Mouse (Mus musculus) lung, postnatal 10 days (tissue): ENCODE measurements around the gene Cish.

Experiments used
- DNase-seq: peaks from one replicate; pipeline ENCODE4 v3.0.0; 2021

Gene Cish

DNA sequence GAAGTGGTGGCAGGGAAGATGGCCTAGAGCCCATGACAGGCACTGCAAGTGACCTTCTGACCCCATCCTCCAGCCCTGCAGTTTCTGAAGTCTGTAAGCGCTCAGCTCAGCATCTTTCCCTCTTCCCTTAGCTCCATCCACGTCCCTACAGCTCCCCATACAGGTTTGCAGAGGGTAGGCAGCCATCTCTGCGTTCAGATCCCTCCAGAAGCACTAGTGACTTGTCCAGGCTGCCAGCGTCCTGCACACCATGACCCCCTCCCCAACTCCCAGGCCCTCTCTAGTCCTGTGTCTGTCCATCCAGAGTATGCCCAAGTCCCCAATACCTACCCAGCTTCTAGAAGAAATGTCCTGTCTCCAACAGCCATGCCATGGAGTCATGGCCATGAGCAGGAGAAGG is 17.7 kb upstream of the Cish start:
- no peak for DNase-seq

DNA sequence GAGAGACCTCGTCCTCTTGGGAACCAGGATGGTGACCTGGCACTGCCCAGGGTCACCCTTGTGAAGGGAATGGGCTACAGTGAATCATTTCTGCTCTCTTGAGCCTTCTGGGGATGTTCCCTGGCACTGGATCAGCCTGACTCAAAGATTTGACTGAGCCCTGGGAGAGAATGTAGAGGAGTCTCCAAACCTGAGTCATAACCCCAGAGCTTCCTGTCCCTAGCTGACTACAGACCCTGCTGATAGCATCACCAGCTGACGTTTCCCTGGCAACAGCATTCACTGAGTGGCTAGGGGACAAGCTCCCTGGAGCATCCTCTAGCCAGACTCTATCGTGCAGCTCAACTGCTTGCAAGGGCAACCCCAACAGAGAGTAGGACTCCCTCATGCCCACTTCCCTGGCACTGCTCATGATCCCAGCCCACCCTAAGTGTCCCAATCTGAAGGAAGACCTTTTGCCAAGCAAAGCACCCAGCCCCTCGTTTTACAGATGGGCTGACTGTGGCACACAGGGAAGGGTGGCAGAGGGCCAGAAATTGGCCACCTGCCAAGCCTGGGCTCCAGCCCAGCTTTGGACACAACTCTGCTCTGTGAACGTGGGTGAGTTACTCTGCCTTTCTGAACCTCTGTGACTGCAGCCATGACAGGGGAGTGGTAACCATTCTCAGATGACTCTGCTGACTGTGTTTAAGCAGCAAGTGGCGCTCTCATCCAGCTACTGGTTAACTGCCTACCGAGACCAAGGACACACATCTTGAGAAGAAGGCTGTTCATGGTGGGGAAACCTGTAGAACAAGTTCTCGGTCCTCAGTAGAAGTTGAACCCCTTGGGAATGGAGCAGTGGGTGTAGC is 17.1 kb upstream of the Cish start:
- peak; percentile 50 for DNase-seq

DNA sequence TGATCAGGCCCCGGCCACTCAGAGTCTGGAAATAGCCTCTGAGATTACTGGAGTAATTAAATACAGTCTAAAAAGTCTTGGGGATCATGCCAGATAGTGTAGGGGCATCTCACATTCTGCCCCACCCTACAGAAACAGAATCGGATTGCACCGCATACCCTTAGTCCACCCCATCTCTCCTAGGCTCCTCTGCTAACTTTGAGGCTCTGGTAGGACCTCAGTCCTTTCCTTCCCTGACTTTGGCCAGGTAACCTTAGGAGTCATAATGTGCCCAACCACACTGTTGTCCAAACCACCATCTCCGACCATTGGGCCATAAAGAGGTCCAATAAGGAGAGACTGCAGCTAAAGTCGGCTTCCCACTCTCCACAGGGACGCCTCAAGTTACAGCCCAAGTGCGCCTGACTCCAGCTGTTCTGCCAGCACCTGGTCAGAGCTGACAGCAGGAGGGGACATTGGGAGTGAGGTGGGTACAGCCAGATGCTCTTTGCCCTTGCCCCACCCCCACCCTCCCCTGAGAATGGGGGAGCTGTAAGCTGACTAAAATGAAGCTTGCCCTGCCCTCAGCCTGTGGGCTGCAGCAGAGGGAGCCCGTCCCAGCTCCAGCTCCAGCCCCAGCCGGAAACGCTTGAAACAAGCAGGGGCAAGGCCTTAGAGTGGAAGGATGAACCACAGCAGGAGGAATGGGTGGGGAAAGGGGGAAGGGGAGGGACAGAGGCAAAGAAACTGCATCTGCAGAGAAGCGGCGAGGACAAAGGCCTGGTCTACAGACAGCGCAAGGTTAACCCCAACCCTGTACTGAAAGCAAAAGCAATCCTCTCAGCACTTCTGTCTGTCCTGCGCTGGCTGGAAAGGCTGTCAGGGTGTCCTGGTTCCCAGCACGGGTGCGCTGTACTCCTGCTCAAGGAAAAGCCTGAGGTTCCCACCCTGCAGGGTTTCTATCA is 16.2 kb upstream of the Cish start:
- DNase-seq, result peak; percentile 71

DNA sequence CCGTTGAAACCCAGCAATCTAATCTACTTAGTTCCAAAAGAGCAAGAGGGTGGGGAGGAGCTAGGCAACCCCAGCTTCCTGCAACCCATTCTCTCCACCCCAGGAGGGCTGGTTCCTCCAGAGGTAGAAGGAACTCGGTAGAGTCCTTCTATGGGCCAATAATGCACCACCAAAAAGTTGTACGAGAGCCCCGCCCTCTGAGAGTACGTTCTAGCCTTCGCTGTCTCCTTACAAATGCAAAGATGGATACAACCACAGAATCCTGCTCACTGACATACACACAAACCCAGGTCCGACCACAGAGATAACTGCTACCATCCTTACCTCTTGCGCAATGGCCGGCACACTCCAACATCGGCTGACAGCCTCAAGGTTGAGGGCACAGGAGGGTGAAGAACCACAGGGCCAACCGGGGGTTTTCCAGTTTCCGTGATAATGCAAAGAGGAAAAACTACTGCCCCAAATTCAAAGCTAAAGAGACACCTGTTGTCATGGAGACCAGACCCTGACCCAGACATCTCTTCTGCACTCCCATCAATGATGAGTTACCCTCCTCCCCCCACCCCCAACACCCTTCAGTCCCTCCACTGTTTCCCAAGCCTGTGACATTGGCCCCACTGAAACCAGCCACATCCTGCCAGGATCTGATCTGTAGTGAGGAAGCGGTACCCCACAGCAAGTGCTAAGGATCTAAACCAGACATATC is 15.4 kb upstream of the Cish start:
- no peak for DNase-seq

DNA sequence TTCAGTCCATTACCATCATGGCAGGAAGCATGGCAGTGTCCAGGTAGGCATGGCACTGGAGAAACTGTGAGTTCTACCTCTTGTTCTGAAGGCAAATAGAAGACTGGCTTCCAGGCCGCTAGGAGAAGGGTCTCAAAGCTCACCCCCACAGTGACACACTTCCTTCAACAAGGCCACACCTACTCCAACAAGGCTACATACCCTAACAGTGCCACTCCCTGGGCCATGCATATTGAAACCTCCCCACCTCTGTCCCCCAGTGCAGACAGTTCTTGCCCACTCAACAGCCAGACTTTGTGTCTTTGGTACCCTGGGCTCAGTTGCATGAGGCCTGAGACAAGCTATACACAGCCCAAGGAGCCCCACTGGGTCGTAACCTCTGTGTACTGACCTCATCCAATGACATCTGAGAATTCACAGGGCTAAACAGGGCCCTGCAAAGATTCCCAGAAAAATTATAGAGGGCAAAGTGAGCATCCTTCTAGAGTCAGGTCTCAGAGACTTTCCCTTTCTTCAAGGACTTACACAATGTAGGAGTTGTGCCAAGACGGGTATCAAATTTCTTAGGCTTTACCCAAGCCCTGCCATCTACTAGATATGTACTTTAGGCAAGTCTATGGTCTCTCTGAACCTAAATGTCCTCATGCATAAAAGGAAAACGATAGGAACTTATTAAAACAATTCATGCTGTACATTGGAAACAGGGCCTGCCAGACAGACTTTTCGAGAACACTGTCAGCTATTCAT is 14.4 kb upstream of the Cish start:
- no peak for DNase-seq

DNA sequence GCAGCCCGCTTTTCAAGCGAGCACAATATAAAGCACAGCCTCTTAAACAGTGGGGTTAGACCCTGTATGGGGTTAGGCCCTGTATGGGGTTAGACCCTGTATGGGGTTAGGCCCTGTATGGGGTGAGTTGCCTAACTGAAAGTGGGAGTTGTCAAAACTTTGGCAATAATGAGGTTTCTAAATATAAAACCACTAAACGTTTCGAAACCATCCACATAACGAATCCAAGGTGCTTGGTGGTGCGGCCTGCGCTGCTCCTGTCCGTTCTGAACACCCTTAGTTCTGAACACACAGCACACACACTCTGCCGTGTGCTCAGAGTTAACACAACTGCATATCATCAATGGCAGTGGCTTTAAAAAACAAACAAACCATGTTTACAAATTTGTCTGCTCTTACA is 12.9 kb upstream of the Cish start:
- no peak for DNase-seq

DNA sequence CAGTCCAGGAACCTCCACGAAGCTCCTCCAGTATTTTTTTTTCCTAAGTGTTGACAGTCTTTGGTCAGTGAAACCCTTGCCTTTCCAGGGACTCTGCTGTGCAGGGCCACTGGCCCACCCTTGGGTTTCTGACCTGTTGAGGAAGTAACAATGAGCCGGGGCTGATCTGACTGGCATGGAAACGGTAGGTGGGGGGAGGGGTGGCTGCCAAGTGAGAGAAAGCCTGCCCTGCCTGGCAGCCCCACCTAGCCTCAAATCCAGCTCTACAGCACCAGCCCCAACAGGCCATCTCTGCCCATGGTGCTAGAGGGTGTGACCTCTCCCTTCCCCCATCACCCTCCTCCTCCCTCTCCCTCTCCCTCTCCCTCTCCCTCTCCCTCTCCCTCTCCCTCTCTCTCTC is 10.8 kb upstream of the Cish start:
- DNase-seq, result peak; percentile 48

DNA sequence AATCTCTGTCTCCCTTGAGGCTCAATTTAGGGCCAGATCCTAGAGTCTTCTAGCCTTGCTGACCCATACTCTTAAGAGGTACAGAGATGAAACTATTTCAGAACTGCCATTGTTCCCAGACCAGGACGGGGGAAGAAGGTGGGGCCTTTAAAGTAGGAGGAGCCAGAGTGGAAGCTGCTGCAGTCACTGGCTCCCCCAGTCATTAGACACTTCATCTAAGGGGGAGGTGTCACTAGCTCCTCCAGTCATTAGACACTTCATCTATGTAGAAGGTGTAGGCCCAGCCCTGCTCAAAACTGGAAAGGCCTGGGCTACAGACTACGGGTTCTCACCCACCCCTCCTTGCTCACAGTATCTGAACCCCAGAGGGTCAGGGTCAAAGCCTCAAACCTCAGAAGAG is 8.5 kb upstream of the Cish start:
- no peak for DNase-seq

DNA sequence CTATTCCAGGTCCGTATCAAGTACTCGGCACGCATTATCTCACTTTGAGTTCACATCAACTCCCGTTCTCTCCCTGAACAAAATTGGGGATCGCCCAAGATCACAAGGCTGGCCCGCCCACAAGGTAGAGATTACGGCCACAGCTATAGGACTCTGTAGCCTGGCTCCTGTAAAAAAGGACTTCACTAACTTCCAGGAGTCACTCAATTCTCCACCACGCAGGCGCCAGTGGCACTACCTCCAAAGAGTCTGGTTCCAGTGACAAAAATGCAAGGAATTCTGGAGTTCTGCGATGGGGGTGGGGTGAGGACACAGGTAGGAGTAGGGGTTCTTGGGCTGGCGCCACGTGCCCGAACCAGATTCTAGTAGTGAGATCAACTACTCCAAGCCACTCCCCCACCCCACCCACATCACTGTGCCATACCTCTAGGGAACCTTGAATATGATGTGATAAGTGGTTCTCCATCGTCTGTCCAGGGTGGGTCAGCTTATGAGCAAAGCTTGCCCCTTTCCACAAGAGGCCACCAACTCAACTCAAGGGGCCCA is 7.6 kb upstream of the Cish start:
- no peak for DNase-seq

DNA sequence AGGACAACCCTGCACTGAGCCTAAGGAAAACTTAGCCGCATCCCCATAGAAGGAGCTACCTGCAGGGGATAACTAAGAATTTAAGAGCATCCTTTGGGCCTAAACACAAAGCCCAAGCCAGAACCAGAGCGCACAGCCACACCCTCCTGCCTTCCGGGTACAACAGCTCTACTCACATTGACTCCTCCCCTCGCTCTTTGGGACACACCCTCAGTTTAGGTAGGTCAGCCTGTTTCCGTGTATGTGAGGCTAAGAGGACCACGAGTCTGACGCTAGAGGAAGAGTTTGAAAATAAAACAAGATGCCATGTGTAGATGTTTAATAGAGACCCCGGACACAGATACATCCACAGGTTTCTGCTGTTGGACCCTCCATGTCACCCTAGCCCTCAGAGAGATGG is 7.1 kb upstream of the Cish start:
- DNase-seq, result peak; percentile 76

DNA sequence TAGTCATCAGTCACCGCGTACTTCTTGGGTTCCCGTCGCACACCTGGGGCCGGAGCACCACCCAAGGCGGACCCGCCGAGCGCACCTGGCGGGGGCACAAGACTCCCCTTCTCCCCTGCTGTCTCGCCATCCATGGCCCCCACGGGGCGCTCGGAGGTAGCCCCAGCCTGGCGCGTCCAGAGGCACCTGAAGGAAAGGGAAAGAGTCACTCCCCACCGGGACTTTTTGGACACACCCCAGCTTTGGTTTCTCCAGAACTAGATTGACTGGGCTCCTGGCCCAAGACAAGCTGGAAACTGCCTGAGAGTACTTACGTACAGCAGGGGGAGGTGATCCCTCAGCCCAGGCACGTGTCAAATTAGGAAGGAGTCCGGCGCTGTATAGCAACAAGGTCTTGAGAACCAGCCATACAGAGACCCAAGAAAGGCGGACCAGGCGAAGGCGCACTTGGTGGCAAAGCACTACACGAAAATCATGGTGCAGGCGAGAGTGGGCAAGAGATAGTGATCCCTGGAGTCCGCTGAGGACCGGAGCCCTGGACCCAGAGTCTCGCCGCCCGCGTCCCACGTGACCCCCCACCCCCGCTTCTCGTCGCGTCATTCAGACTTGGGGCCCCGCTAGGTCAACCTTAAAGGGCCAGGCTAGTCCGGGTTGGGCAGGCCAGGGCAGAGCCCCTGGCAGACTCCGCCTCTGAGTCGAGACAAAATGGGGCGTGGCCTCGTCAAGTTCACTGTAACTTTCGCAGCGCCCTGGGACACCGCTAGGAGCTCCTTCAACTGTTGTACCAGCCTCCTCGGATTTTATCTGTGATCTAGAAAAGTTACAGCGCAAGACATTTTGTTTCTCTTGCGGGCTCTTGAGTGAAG is 6.4 kb upstream of the Cish start, which contains the start of gene Mapkapk3:
Gene Mapkapk3, minus strand, starts transcription at position 667 of the 866 bp plus-strand sequence.
- DNase-seq, result peak; percentile 96

DNA sequence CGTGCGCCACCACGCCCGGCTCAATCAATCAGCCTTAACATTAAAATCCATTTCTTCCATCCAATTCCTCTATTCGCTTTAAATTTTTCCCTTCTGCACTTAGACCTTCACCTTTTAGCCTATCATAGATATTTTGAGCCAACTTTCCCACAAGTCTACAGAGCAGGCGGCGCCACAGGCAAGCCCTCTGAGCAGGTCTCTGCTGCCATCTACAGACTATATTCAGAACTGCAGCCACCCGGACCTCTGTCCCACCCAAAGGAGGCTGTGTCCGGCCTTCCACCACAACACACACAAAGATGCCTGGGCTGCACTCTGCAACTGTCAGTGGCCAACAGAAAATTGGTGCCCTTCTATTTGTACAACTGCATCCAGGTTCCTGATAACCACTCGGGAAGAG is 4.9 kb upstream of the Cish start:
- DNase-seq, result peak; percentile 91

DNA sequence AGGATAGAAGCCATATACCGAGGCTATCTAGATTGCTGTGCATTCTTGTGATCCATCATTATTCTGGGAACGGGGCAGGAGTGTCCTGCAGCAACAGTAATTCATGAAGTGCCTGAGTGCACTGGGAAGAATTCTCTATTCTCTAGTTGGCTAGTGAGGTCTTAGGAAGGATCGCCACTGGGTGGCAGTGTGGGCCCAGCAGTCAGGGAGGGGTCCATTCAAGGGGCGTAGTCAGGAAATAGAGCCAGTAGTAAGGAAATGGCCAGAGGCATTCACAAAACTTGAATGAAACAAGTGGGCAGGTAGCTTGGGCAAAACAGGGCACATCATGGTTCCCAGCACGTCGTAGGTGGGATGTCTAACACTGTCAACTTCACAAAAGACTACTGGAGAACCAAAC is 1.6 kb upstream of the Cish start:
- peak; percentile 93 for DNase-seq

DNA sequence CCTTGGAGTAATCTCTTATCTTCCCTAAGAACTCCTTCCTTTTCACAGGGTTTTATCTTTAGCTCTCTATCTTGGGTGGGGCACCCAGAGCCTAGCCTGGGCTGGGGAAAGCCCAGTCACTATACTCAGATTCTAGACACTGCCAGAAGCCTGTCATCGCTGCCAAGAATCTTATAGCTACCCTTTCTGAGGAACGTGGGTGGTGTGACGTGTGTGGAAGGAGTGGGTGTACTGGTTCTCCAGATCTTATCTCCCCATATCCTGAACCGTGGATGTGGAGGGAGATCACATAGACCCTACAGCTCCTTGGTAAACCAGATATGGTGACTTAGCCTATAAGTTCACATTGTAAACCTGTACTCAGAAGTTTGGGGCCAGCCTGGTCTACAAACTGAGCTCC is 210 bp upstream of the Cish start:
- peak; percentile 60 for DNase-seq

DNA sequence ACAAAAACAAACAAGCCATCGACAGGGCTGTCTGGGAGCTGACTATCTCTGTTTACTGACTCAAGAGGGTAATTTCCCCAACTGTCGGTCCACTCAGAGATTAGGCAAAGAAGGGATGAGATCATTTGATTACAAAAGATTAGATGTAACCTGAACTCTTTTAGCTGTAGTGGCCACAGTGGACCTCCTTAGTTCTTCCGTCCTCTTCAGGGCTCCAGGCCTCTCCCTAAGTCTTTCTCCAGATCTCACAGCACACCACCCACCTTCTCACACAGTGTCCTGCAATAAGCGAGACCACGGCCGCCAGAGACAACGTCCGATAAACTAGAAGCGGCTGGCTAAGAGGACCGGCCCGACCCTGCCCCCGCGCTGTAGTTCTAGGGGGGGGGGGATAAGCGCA is 215 bp downstream of the Cish start:
- DNase-seq, result no peak

DNA sequence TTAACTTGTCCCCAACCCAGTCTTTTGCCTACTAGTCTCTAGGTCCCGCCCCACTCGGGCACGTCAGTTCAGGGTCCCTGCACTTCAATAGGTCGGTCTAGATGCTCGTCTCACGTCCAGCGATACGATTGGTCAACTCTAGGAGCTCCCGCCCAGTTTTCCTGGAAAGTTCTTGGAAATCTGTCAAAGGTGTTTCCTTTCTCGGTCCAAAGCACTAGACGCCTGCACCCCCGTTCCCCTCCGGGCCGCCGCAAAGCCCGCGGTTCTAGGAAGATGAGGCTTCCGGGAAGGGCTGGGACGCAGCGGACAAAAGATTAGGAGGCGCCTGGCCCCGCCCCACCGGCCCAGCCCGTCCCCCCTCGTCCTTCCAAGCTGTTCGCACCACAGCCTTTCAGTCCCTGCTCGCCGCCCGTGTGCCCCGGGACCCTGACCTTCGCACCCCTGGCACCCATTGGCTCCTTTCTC is 707 bp downstream of the Cish start:
- peak; percentile 97 for DNase-seq

DNA sequence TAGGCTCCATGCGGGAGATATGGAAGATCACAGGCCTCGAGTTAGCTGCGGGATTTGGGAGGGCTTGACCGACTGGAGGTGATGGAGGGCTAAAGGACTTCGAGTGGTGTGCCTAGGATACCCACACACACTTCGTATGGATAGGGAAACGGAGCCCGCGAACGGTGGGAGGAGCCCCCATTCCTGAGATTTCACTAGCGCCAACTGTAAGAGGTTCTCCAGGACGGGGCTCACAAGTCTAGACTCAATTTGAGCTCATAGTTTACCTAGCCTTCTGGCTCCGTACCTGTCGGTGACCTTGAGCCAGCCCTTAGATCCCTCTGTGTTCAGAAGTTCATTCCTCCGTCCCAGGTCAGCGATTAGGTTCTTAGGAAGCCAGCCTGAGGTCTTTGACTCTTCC is 1.2 kb downstream of the Cish start:
- DNase-seq, result peak; percentile 58

DNA sequence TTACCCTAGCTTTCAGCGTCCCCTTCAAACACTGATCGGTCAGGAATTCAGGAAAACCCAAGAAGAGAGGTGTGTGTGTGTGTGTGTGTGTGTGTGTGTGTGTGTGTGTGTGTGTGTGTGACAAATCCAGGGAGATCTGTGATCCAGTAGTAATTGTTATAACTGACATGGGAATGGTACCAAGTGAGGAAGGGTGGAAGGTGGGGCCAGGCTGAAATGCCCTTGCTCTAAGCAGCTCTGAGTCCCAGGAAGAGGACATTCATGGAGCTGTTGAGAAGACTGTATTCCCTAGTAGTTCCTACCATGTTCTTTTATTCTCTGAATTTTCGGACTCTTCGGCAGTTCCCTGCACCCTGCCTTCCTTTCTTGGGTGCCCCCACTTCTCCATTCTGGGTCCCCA is 1.8 kb downstream of the Cish start:
- no peak for DNase-seq

DNA sequence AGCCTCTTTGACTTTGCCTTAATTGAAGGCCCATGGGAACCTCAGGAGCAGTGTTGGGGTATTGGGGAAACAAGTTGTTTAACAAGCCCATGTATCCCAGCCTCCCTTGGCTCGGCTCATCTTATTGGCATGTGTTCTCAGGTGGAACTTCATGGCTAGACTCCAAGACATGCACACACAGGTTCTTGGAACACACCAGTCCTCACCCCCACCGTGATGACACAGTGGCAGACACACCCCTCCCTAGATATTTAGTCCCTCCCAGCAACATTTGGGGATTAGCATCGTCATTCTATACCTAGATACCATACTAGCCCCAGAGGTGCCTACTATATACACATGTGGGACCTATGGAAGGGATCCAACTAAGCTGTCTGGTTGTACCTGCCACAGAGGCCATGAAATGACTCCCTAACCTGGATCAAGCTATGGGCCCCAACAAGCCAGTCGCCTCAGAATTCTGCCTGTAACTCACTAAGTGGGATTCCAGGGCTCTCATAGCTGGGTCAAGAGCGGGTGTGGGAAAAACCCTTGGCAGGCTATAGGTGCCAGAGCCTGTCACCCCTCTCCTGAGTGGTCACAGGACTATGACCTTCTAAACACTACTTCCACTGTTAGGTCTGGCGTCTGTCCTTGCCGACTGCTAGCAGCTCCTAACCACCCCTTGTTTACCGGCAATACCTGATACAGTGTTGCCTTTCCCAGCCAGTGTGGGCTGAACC is 2.4 kb downstream of the Cish start:
- DNase-seq, result peak; percentile 68

DNA sequence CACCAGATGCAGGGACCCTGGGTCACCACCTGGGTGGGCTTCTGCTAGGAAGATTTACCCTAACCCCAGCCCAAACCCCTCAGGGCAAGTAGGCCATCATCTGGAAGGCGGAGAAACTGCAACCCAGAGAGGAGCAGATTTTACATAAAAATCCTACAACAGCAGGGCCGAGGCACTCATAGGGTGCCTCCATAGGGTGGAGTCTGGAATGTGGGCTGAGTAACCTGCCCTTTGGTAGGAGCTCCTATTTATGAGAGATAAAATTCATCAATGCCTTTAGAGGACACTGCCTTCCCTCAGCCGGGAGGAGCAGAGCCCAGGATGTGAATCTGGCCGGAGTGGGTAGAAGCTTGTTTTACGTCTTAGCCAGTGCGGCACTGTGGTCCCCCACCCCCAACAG is 3.0 kb downstream of the Cish start:
- no peak for DNase-seq
